Mouse (Mus musculus) ES-Bruce4 (cell line): ENCODE results near the gene BC051665.

ENCODE experiments used
- CTCF ChIP-seq: IDR thresholded peaks from one replicate; pipeline ENCODE4 v1.8.1; 2011; ENCODE audit warnings: low read depth, low read length
- EP300 ChIP-seq: IDR thresholded peaks from 2 replicates; pipeline ENCODE4 v1.6.1; 2011; ENCODE audit warnings: low read depth, low read length; ENCODE audit not compliant: insufficient read depth
- POLR2A ChIP-seq: IDR thresholded peaks from one replicate; pipeline ENCODE4 v1.8.1; 2011; ENCODE audit warnings: low read length; ENCODE audit not compliant: insufficient read depth

GRCm38 (mm10) chr13:60750930-60751329, 35.2 kb downstream of the BC051665 start:
- TF ChIP-seq POLR2A (no peak), CTCF (no peak), EP300 (no peak)
